Mouse (Mus musculus) monocyte, adult 59 days (primary cell): ENCODE measurements around the gene Izumo1. TPM values are rescaled to one million over a fixed set of nuclear protein-coding genes. Genes with fewer than 3 reads are reported as not detected.

Experiments used
- total RNA-seq, 2 experiments: library from RNA; stranded (reverse); gene quantifications; one replicate each; pipeline ENCODE4 v1.2.4; 2023

The Izumo1 gene
- total RNA-seq, result under 1 TPM in 1 of 2 experiments, not detected in 1; 0.36 TPM

GRCm38 (mm10) chr7:45621443-45621842 is at the start of gene Izumo1:
TSS of gene Izumo1 (plus strand) at chr7:45621811.

GRCm38 (mm10) chr7:45617042-45617695 is 4.4 kb upstream of the Izumo1 start, which contains the start of gene Fut1:
TSS of gene Fut1 (plus strand) at chr7:45617289.

GRCm38 (mm10) chr7:45627261-45627660 is 5.7 kb downstream of the Izumo1 start, which contains the start of gene Rasip1:
TSS of gene Rasip1 (plus strand) at chr7:45627488.

DNA sequence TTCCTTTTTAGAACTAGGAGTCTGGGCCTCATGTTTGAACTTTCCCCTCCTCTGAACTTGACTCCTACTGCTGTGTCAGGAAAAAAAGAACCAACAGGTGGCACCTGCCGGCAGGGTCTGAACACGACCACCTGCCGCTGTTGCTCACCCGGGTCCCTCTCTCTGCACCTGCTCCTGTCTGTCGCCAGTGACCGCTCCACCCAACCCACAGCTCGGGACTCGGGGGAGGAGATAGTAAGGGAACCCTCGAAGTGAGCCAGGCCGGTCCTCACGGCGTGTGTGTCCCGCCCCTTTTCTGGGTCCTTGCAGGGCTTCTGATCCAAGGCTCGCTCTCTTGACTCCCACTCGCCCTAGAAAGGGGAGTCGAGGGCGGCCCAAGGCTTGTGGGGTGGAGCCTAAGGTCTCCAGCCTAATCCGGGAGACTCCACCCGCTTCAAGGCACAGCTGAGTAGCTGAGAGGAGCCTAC is 18.0 kb downstream of the Izumo1 start, which contains the start of gene Mamstr:
Gene Mamstr (plus strand): TSS at position 417 of the 467 bp plus-strand sequence.

DNA sequence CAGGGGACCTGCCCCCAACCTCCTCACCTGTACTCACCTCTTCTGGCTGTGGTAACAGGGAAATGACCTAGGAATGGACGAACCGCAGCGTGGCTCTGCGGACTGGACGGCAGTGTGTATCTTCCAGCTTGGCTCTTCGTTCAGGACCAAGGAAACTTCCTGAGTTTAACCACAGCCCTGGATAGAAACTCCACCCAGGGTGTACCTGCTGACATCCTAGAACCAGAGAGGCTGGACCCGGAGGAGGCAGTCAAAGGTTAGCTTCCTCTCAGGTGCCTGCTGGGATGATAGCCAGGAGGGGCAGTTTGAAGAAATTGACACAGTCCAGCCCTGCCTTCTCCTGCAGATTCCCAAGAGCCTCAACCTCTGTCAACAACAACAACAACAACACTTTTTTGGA is 44.5 kb downstream of the Izumo1 start, which contains the start of gene Fut2:
Gene Fut2 (minus strand): TSS at position 234 of the 400 bp plus-strand sequence.

Other genes with a start within 250 kb of the Izumo1 start
- gene Snrnp70, start 226.1 kb upstream of the Izumo1 start, total RNA-seq, result 100 to 1,000 TPM; 372 to 402 TPM
- not detected for gene Kcna7, start 216.2 kb upstream of the Izumo1 start, total RNA-seq
- not detected for gene Ntf5, start 208.1 kb upstream of the Izumo1 start, total RNA-seq
- gene Lhb, start 201.0 kb upstream of the Izumo1 start, total RNA-seq, result not detected
- 10 to 100 TPM in 1 of 2 experiments, 1 to 10 TPM in 1; 7.7 to 10.9 TPM for gene Gys1, start 187.0 kb upstream of the Izumo1 start, total RNA-seq
- 10 to 100 TPM; 27.3 to 29.0 TPM for gene Ruvbl2, start 183.7 kb upstream of the Izumo1 start, total RNA-seq
- 1,000 to 10,000 TPM; 2,883 to 3,990 TPM for gene Ftl1, start 161.9 kb upstream of the Izumo1 start, total RNA-seq
- 100 to 1,000 TPM; 111 to 121 TPM for gene Bax, start 154.9 kb upstream of the Izumo1 start, total RNA-seq
- gene Tulp2, start 139.9 kb upstream of the Izumo1 start, total RNA-seq, result not detected
- 1 to 10 TPM; 1.3 to 1.7 TPM for gene Gm45808, start 135.0 kb upstream of the Izumo1 start, total RNA-seq
- 10 to 100 TPM; 10.4 to 11.5 TPM for gene Dhdh, start 133.0 kb upstream of the Izumo1 start, total RNA-seq
- gene Nucb1, start 111.4 kb upstream of the Izumo1 start, total RNA-seq, result 100 to 1,000 TPM; 153 to 162 TPM
- gene Ppp1r15a, start 95.5 kb upstream of the Izumo1 start, total RNA-seq, result 100 to 1,000 TPM; 820 to 877 TPM
- gene Plekha4, start 95.5 kb upstream of the Izumo1 start, total RNA-seq, result under 1 TPM; 0.71 to 0.79 TPM
- under 1 TPM in 1 of 2 experiments, not detected in 1; 0.39 TPM for gene Hsd17b14, start 66.9 kb upstream of the Izumo1 start, total RNA-seq
- 10 to 100 TPM; 64.9 to 67.0 TPM for gene Bcat2, start 51.7 kb upstream of the Izumo1 start, total RNA-seq
- gene Fgf21, start 6.3 kb upstream of the Izumo1 start, total RNA-seq, result not detected
- not detected for gene Fut1, start 4.5 kb upstream of the Izumo1 start, total RNA-seq
- gene Rasip1, start 5.7 kb downstream of the Izumo1 start, total RNA-seq, result under 1 TPM; 0.45 to 0.49 TPM
- not detected for gene Mamstr, start 18.2 kb downstream of the Izumo1 start, total RNA-seq
- not detected for gene Fut2, start 44.6 kb downstream of the Izumo1 start, total RNA-seq
- not detected for gene Ntn5, start 62.2 kb downstream of the Izumo1 start, total RNA-seq
- not detected for gene Sec1, start 72.6 kb downstream of the Izumo1 start, total RNA-seq
- gene Car11, start 78.0 kb downstream of the Izumo1 start, total RNA-seq, result not detected
- gene Dbp, start 83.3 kb downstream of the Izumo1 start, total RNA-seq, result 10 to 100 TPM in 1 of 2 experiments, 1 to 10 TPM in 1; 8.5 to 11.4 TPM
- gene Rpl18, start 93.6 kb downstream of the Izumo1 start, total RNA-seq, result 1,000 to 10,000 TPM; 1,433 to 1,476 TPM
- gene Sphk2, start 96.2 kb downstream of the Izumo1 start, total RNA-seq, result 10 to 100 TPM; 48.8 to 50.4 TPM
- under 1 TPM; 0.58 to 0.67 TPM for gene Fam83e, start 99.4 kb downstream of the Izumo1 start, total RNA-seq
- gene Spaca4, start 104.0 kb downstream of the Izumo1 start, total RNA-seq, result not detected
- not detected for gene Lmtk3, start 161.9 kb downstream of the Izumo1 start, total RNA-seq
- gene Sult2b1, start 162.9 kb downstream of the Izumo1 start, total RNA-seq, result under 1 TPM in 1 of 2 experiments, not detected in 1; 0.46 TPM
- gene Cyth2, start 192.8 kb downstream of the Izumo1 start, total RNA-seq, result 100 to 1,000 TPM; 104 to 114 TPM
- under 1 TPM; 0.58 to 0.88 TPM for gene Kcnj14, start 203.0 kb downstream of the Izumo1 start, total RNA-seq
- gene Grwd1, start 209.1 kb downstream of the Izumo1 start, total RNA-seq, result 1 to 10 TPM; 9.1 to 9.8 TPM